Mouse (Mus musculus): ENCODE results near the gene Galnt12. TPM values are rescaled to one million over a fixed set of nuclear protein-coding genes. Genes with fewer than 3 reads are reported as not detected.

Gene Galnt12
- polyA plus RNA-seq, 1 experiment from 2014 or later = 1.1 TPM

Other genes starting within 250 kb of the Galnt12 start
- 4.0 and 4.8 TPM in 2 replicates for gene Gabbr2, start 100.0 kb upstream of the Galnt12 start, polyA plus RNA-seq (2015; fragmentation: Nextera tagmentation; extraction: Ambion mirVana)
- gene Anks6, start 34.5 kb upstream of the Galnt12 start, polyA plus RNA-seq (2015; fragmentation: Nextera tagmentation; extraction: Ambion mirVana) = 4.1 and 4.3 TPM in 2 replicates
- 2.9 and 3.7 TPM in 2 replicates for gene Col15a1, start 116.3 kb downstream of the Galnt12 start, polyA plus RNA-seq (2015; fragmentation: Nextera tagmentation; extraction: Ambion mirVana)

Measured in hindbrain, embryonic 13.5 days (tissue).